Mouse (Mus musculus) CH12.LX (cell line): ENCODE data around the gene Ghr. TPM values are rescaled to one million over a fixed set of nuclear protein-coding genes. Genes with fewer than 3 reads are reported as not detected.

Experiments used
- DNase-seq: peaks from one replicate; pipeline ENCODE4 v3.0.0-alpha.2; 2013; ENCODE audit errors: extremely low read depth
- H3K27ac ChIP-seq: 2 replicates; pipeline ENCODE4 v1.5.1; 2012; ENCODE audit warnings: low read depth, mild to moderate bottlenecking, control low read depth, moderate library complexity; ENCODE audit not compliant: insufficient read depth
- H3K27me3 ChIP-seq: replicated peaks from 2 replicates; pipeline ENCODE3; 2012; ENCODE audit warnings: inconsistent platforms
- H3K36me3 ChIP-seq, 2 experiments: replicated peaks in 1 of 2; 2 replicates each; pipeline versions ENCODE3 to v1.6.1; 2012; ENCODE audit warnings: inconsistent platforms in 1 of 2, low read length in 1 of 2, mild to moderate bottlenecking in 1 of 2, mixed read lengths in 1 of 2, moderate library complexity in 1 of 2; ENCODE audit not compliant: control insufficient read depth in 1 of 2, insufficient read depth in 1 of 2
- H3K4me1 ChIP-seq, 2 experiments: 2 replicates each; pipeline ENCODE4 v1.6.1; 2012; ENCODE audit warnings: inconsistent platforms in 1 of 2, moderate library complexity in 1 of 2; ENCODE audit not compliant: insufficient read depth in 2 of 2, control insufficient read depth in 1 of 2
- H3K4me2 ChIP-seq: 2 replicates; pipeline ENCODE4 v1.6.1; 2012; ENCODE audit warnings: low read depth, mild to moderate bottlenecking, control low read depth; ENCODE audit not compliant: poor library complexity, insufficient read depth, severe bottlenecking
- H3K4me3 ChIP-seq, 3 experiments: fragments of 150-350 bp in 1 of 3; sonication (generic) in 1 of 3; replicated peaks in 1 of 3; 2 replicates each; pipeline versions ENCODE3 to v1.5.1; 2011 to 2012; ENCODE audit warnings: low read depth in 2 of 3, low read length in 2 of 3, mild to moderate bottlenecking in 2 of 3, moderate library complexity in 2 of 3, control low read depth in 1 of 3, improper control_type of control experiment in 1 of 3, inconsistent platforms in 1 of 3, mixed read lengths in 1 of 3; ENCODE audit not compliant: poor library complexity in 1 of 3
- H3K79me2 ChIP-seq: replicated peaks from 2 replicates; pipeline ENCODE4 v1.6.1; 2012; ENCODE audit warnings: mild to moderate bottlenecking, moderate library complexity; ENCODE audit not compliant: control insufficient read depth, poor library complexity, insufficient read depth, severe bottlenecking; ENCODE audit errors: extremely low read depth
- H3K9ac ChIP-seq: 2 replicates; pipeline ENCODE4 v1.6.1; 2012; ENCODE audit warnings: low read depth, mild to moderate bottlenecking, control low read depth, moderate library complexity; ENCODE audit not compliant: insufficient read depth
- H3K9me3 ChIP-seq: replicated peaks from 2 replicates; pipeline ENCODE3; 2012; ENCODE audit warnings: low read length, inconsistent platforms, mixed read lengths
- CHD2 ChIP-seq: IDR thresholded peaks from 2 replicates; pipeline ENCODE4 v1.6.1; 2011; ENCODE audit warnings: low read length, improper control_type of control experiment
- CTCF ChIP-seq, 2 experiments: IDR thresholded peaks in 1 of 2; conservative IDR thresholded peaks in 1 of 2; 2 replicates each; pipeline ENCODE4 v1.5.1; 2011 to 2012; ENCODE audit warnings: low read depth in 2 of 2, low read length in 2 of 2, improper control_type of control experiment in 1 of 2, inconsistent platforms in 1 of 2, mild to moderate bottlenecking in 1 of 2, moderate library complexity in 1 of 2
- EP300 ChIP-seq: IDR thresholded peaks from 2 replicates; pipeline ENCODE4 v1.6.1; 2011; ENCODE audit warnings: low read length, improper control_type of control experiment
- HCFC1 ChIP-seq: IDR thresholded peaks from 2 replicates; pipeline ENCODE4 v1.6.1; 2012; ENCODE audit warnings: low read depth, mild to moderate bottlenecking, inconsistent platforms, low read length, improper control_type of control experiment
- KAT2A ChIP-seq: IDR thresholded peaks from 2 replicates; pipeline ENCODE4 v1.6.1; 2012; ENCODE audit warnings: low read length, improper control_type of control experiment, inconsistent platforms; ENCODE audit not compliant: insufficient replicate concordance
- MAZ ChIP-seq: IDR thresholded peaks from 2 replicates; pipeline ENCODE4 v1.6.1; 2012; ENCODE audit warnings: low read depth, mild to moderate bottlenecking, inconsistent platforms, low read length, improper control_type of control experiment, moderate library complexity
- MEF2A ChIP-seq: IDR thresholded peaks from 2 replicates; pipeline ENCODE4 v1.6.1; 2014; ENCODE audit warnings: low read depth, mild to moderate bottlenecking, inconsistent platforms, low read length, improper control_type of control experiment, borderline replicate concordance
- MXI1 ChIP-seq: IDR thresholded peaks from 2 replicates; pipeline ENCODE4 v1.6.1; 2011; ENCODE audit warnings: mild to moderate bottlenecking, low read depth, low read length, improper control_type of control experiment
- NELFE ChIP-seq: IDR thresholded peaks from 2 replicates; pipeline ENCODE4 v1.6.1; 2011; ENCODE audit warnings: low read depth, low read length, improper control_type of control experiment
- PAX5 ChIP-seq: IDR thresholded peaks from 2 replicates; pipeline ENCODE4 v1.6.1; 2012; ENCODE audit warnings: low read length, inconsistent platforms, mixed read lengths
- RAD21 ChIP-seq: IDR thresholded peaks from 2 replicates; pipeline ENCODE4 v1.6.1; 2011; ENCODE audit warnings: low read depth, mild to moderate bottlenecking, low read length, improper control_type of control experiment, moderate library complexity
- RCOR1 ChIP-seq: conservative IDR thresholded peaks from 2 replicates; pipeline ENCODE4 v1.6.1; 2012; ENCODE audit warnings: low read depth, mild to moderate bottlenecking, inconsistent platforms, low read length, improper control_type of control experiment
- TBP ChIP-seq: conservative IDR thresholded peaks from 2 replicates; pipeline ENCODE4 v1.6.1; 2011; ENCODE audit warnings: low read depth, low read length, improper control_type of control experiment
- ZMIZ1 ChIP-seq: IDR thresholded peaks from 2 replicates; pipeline ENCODE4 v1.6.1; 2012; ENCODE audit warnings: low read depth, mild to moderate bottlenecking, inconsistent platforms, low read length, improper control_type of control experiment
- dilution Hi-C: fragments of 300-500 bp; cut with MboI; formaldehyde crosslinking; loops from 2 replicates; pipeline ENCODE4 v1.14.3; 2020; ENCODE audit warnings: low sequenced_read_pairs; ENCODE audit not compliant: extremely low pct_unique_long_range_greater_than_20kb, extremely low pct_ligation_motif_present
- in situ Hi-C: fragments of 300-500 bp; cut with MboI; formaldehyde crosslinking; loops from 3 replicates; pipeline ENCODE4 v1.14.3; 2019; ENCODE audit warnings: low sequenced_read_pairs, low pct_ligation_motif_present, low pct_unique_long_range_greater_than_20kb, mixed read lengths
- polyA plus RNA-seq: library from polyadenylated mRNA; unstranded; fragments of >175 nt; gene quantifications from 2 replicates; pipeline ENCODE4 v1.2.1, GENCODE M21; 2012; ENCODE audit warnings: low read depth; ENCODE audit not compliant: insufficient read length
- total RNA-seq, 2 experiments: library from RNA; depleted of rRNA; stranded (reverse); fragments of 300-350 nt in 1 of 2; fragments of >200 nt in 1 of 2; gene quantifications; 2 replicates each; pipeline ENCODE4 v1.2.3; 2012 to 2014

Ghr gene
- total and polyA plus RNA-seq, 3 experiments = 0.42 to 1.7 (median 0.89) TPM

DNA sequence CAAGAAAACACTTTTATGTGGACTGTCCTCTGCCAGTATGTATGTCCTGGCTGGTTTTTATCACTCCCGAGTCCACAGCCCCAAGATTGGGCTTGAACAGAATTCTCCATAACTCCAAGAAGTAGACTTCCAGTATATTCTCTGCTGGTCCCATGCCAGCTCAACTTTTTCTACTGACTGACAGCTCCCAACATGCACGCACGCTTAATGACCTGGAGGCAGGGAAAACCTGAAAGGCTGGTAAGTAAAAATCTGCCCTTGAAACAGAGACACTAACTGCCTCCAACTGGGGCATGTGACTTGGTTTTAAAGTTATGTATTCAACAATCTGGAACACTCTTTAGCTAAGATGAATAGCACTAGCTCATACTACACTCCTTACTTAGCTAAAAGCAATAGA is 81.6 kb downstream of the Ghr start:
- H3K36me3 ChIP-seq = no peaks in the 10 kb centered on the region
- no peak overlapping the region for H3K4me2 ChIP-seq
- no peak for DNase-seq
- no peaks in the 10 kb centered on the region for H3K79me2 ChIP-seq
- no peak overlapping the region for H3K27ac ChIP-seq
- H3K27me3 ChIP-seq = no peaks in the 10 kb centered on the region
- H3K4me1 ChIP-seq = no peaks in the 10 kb centered on the region
- no peak overlapping the region for H3K4me3 ChIP-seq
- no peak overlapping the region for H3K9ac ChIP-seq
- in situ Hi-C loops (no loop called here), dilution Hi-C loops (no loop called here)
- TF ChIP-seq TBP = no peak
- no peak for TF ChIP-seq CTCF (conservative IDR thresholded peaks at IDR 0.05 in 1 of 2, IDR thresholded peaks at IDR 0.05 in 1 of 2; ENCODE audit: low read depth in 2 of 2, low read length in 2 of 2)
- TF ChIP-seq MEF2A = no peak
- no peak for TF ChIP-seq RAD21
- TF ChIP-seq ZMIZ1 = no peak
- TF ChIP-seq MAZ = no peak
- TF ChIP-seq CHD2 = no peak
- TF ChIP-seq KAT2A = no peak
- no peak for TF ChIP-seq MXI1
- TF ChIP-seq NELFE = no peak
- TF ChIP-seq HCFC1 = no peak
- H3K9me3 ChIP-seq = no peaks in the 10 kb centered on the region

DNA sequence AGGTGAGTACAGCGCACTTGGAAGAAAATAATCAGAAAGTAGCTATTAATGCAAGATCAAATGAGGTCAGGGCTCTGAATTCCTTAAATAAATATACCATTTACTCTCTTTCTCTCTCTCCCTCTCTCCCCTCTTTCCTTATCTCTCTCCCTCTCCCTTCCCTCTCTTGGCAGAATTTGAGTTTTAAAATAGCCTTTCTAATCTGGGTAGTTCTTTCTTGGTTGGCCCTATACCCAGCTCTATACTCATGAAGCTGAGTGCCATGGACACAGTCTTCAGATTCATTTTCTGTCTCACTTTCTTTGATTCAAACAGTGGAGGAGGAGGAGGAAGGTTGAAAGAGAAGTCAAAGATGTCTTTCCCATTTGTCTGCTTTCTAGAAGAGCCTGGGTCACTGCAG is 84.3 kb downstream of the Ghr start:
- Histone ChIP-seq H3K9me3 (no peaks in the 10 kb centered on the region), H3K4me3 (no peak overlapping the region), H3K9ac (no peak overlapping the region), H3K36me3 (no peaks in the 10 kb centered on the region), H3K4me2 (no peak overlapping the region), H3K27ac (no peak overlapping the region), H3K4me1 (no peaks in the 10 kb centered on the region), H3K79me2 (no peaks in the 10 kb centered on the region), H3K27me3 (no peaks in the 10 kb centered on the region)
- no peak for DNase-seq
- in situ Hi-C loops = no loop called here
- dilution Hi-C loops = no loop called here
- TF ChIP-seq PAX5 = no peak
- no peak for TF ChIP-seq EP300
- no peak for TF ChIP-seq ZMIZ1
- no peak for TF ChIP-seq RCOR1
- no peak for TF ChIP-seq CHD2

DNA sequence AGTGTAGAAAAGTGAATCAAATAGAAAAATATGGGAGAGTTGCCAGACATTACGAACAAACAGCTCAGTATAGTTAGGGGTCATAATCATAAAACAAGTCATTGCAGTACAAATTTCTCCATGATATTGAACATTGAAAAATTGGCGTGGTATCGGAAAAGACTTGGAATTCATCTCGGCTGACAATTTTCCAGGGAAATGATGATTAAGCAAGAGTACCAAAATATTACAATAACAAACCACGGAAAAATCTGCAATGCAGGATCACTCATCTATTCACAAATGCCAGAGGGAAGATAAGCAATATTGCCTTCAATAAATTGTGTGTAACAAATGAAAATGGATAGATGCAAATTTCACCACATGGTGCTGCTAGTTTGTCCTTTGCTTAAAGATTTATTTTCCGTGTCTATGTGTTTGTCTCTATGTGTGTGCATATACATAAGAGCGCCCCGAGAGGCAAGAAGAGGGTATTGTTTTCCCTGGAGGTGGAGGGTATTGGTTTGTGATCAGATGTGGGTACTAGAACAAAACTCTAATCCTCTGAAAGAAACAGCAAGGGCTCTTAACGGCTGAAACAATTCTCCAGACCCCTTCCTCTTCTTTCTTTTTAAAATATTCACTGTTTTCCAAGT is 85.2 kb downstream of the Ghr start:
- Histone ChIP-seq H3K79me2 (no peaks in the 10 kb centered on the region), H3K4me3 (no peak overlapping the region), H3K4me2 (no peak overlapping the region), H3K36me3 (no peaks in the 10 kb centered on the region), H3K27ac (no peak overlapping the region), H3K9me3 (no peaks in the 10 kb centered on the region), H3K27me3 (no peaks in the 10 kb centered on the region), H3K4me1 (no peaks in the 10 kb centered on the region), H3K9ac (no peak overlapping the region)
- TF ChIP-seq MEF2A (no peak), CTCF (conservative IDR thresholded peaks at IDR 0.05 in 1 of 2, IDR thresholded peaks at IDR 0.05 in 1 of 2; ENCODE audit: low read depth in 2 of 2, low read length in 2 of 2) (peak in 1 of 2 experiments; percentile 32; a peak in 2 of 4 replicates)
- dilution Hi-C loops = no loop called here
- in situ Hi-C loops = no loop called here
- DNase-seq = no peak
